Mouse (Mus musculus) yolk sac, embryonic 10.5 days (tissue): Measurements from ENCODE around the gene Cdk12.

Experiments used
- DNase-seq: peaks from one replicate; pipeline ENCODE4 v3.0.0-alpha.2; 2017; ENCODE audit warnings: low spot score

The Cdk12 gene

DNA sequence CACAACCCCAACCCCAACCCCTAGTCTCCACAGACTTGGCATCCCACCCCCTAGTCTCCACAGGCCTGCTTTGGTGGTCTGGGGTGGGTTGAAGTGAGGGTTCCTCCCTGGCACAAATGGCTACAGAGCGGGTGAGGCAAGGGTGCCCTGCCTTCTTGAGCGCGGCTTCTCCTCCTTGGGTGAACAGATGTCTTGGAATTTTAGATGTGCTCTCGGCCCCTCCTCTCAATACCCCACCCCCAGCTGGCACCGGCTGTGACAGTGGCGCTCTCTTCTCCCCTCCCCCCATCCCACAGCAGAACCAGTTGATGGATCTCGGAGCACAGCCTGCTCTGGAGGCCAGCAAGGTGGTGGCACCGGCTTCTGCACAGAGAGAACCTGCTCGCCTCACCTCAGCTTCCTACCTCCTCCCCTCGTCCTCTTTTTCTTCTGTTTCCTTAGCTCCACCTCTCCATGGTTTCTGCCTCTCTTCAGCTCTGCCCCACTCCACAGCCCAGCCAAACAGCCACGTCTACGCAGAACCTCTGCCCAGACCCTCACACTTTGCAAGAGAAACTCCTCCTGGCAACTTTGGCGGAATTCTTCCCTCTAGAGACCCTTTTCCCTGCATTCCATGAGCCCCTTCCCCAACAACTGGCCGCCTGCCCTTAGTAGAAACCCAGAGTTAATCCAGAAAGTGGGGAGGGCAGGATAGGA lies 115.7 kb downstream of the Cdk12 start:
- no peak for DNase-seq

DNA sequence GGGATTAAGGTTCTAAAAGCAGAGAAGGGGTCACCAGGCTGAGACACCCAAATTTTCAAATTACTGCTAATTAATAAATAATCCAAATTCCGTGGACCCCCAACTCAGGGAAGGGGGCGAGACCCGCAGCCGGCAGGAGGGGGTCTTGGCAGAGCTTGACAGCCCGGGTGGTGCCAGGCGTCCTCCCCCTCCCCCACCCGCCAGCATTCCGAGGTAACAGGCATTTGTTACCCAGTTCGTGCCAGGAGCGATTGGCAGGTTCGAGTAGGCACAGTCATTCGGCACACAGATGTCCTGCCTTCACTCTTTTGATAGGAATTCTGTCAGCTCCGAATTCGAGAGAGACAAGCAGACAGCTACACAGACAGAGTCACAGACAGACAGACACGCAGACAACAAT lies 116.3 kb downstream of the Cdk12 start:
- no peak for DNase-seq

DNA sequence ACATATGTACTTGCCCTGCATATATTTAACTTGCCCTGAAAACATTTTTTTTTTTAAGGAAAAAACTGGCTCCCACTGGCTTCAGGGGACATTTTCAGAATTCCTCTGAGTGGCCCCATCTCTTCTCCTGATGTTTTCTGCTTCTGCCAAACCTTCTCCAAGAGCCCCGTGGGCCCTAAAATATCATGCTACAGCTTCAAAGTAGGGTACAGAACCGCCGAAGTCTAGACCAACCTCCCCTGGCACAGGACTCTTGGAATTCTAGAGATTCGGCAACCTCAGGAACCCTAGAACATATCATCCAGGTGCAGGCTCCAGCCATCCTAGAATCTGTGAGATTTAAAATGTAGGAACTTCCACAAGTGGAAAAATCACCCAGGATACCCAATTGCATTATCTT lies 116.7 kb downstream of the Cdk12 start:
- no peak for DNase-seq

DNA sequence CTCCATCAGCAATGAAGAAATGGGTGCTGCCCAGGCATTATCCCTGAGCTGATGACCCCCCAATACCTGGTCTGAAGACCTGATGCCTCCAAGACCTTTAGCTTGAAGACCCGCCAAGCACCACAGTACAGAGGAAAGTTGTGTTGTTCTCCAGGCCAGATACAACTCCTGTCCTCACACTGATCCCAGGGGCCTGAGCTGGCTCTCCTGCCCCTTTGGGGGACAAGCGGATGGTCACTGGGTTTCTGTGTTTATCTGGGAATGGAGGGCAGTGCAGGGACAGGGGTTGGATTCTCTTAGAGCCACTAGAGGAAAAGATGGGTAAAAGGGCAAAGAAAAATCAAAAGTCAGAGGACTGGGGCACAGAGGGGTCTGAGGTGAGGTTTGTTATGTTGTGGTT lies 117.1 kb downstream of the Cdk12 start:
- no peak for DNase-seq

DNA sequence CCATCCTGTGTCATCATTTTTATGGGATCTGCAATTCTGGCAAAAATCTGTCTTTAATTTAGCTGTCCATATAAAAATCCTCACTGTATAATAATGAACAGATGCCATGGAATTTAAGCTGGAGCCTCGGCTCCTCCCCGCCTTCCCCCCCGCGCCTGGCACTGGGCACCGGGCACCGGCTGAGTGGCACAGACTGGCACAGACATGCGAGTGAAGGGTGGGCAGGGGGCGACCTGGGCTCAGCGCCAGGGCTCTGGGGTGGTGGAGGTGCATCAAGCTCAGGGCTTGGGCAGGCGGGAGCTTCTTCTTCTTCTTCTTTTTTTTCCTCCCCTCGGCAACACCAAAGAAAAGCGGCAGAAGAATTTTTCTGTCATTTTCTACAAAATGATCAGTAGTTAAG lies 117.5 kb downstream of the Cdk12 start:
- DNase-seq = no peak

DNA sequence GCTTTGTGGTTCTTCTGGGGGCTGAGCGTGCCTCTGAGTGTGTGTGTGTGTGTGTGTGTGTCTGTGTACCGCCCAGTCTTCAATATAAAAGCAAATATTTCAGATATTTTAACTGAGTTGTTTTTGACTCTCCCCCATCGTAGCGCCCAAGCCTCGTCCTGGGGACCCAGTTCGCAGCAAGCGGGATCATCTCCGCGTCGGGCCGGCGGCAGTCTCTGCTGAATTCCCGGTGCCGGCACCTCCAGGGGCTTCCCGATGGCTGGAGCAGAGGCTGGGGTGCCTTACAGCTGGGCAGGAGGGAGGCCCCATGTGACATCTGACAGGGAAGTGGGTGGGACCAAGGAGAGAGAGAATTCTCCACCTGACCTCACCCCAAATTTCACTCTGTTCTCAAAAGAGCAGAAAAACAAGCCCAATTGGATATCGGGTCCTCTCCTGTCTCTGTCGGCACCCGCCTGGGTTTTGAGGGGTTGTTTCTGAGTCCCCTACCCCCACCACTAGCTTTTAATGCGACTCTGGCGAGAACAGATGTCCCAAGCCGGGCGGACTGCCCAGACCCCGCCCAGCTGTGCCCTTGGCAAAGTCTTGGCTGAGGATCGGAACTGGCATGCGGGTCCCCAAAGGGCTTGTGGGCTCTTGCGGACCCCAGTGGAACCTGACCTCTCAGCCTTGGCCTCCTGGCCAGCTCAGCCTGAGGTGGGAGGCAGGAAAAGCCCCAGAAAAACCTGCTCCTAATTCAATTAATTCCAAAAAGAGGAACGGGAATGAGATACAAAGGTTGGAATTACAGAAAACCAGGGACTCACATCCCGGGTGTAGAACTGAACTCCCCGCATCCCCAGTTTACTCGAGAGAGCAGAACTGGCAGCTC lies 118.2 kb downstream of the Cdk12 start:
- no peak for DNase-seq

DNA sequence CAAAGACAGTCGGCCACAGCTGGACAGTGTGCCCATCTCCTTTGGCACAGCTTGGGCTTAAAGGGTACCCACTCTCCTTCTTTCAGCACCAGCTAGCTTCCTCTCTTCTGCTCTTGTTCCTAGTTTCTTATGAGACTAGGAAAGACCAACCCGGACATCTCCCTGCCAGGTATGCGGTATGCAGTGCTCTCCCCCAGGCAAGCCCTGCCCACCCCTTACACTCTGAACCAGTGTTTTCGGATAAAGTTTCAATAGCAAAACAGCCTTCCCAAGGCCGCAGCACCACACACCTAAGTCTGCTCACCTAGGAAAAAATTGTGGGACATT lies 118.8 kb downstream of the Cdk12 start:
- no peak for DNase-seq

DNA sequence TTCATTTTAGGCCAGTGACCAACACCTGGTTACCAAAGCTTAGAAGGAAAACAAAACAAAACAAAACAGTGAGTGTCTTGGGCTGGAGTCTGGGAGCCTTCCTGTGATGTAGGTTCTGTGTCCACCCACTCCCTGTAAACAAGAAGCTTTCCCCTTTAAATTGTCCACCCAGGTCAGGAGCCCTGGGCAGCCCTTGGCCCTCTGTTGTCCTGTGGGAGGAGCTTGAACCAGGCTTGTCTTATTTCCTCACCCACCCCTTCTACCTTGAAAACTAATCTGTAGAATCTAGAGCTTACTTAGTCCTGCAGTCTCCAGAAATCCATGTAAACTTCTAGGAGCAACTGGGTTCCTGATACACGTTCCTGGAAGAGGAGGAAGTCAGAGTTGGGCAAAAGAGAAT lies 119.3 kb downstream of the Cdk12 start:
- DNase-seq = no peak

DNA sequence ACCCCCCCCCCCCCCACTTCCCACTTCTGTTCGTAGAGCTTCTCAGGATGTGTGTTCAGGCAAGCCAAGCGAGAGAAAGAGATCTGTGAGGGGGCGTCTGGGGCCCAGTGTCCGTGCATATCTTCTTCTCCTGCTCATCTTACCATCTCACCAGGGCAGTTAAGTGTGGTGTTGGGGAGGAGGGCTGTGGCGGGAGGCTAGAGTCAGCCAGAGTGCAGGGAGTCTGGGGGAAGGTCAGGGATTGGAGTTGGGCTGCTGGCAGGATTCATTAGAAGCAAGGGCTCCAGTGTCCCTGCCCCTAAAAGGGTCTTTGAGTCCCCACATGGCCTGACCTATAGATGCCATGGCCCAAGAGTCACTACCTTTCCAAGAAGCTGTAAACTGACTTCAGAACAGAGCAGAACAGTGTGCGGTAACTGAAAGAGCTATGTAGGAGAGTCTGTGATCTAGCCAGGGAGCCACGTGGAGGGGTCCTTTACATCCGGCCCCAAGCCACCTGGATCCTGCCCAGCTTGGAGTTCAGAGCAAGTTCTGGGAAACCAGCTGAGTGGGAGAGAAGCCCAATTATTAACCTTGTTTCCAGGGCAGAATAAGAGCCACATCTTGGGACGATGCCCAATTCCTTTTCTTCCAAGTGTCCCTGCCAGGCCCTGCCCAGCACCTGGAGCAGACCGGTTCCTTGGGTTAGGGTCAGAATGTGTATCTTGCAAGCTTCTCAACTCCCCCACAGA lies 120.4 kb downstream of the Cdk12 start:
- DNase-seq = no peak

DNA sequence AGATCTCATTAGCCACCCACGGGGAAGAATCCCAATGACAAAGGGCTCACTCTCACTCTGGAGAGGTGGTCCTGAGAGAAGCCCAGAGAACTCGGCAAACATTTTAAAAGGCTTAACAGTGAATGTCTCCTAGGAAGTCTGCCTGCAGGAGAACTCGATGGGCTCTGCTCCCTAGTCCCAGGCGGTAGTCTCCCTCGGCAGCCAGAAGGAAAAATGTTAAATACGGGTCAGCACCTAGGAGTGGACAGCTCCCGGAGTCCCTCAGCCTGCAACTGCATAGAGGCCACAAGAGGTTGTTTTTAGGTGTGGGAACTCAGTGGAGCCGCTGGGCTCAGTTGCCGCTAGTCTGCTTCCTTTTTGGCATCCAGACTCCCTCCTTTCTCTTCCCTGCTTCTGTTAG lies 121.1 kb downstream of the Cdk12 start:
- no peak for DNase-seq

DNA sequence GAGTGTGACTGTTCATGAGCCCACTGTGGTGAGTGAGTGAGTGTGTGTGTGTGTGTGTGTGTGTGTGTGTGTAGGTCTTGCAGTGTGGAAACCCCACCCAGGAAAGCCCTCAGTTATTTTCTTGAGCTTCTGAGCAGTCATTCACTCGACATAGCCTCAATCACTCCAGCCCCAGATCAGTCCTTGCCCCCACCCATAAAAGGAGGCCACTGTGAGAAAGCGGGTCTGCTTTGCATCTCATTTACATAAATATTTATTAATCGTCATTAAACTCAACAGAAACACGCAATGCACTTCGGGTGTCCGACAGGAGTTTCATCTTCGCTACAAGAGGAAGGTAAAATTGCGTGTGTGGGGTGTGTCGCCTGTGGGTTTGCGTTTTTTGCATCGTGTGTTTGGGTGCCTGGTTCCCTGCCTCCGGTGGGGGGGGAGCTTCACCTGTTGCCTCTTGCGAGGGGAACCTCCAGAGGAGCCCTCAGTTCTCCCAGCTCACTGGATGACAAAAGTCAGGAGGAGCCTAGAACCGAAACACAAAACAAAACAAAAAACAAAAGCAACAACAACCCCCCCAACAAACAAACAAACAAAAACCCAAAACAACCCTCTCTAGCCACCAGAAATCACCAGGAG lies 122.4 kb downstream of the Cdk12 start:
- DNase-seq = no peak

DNA sequence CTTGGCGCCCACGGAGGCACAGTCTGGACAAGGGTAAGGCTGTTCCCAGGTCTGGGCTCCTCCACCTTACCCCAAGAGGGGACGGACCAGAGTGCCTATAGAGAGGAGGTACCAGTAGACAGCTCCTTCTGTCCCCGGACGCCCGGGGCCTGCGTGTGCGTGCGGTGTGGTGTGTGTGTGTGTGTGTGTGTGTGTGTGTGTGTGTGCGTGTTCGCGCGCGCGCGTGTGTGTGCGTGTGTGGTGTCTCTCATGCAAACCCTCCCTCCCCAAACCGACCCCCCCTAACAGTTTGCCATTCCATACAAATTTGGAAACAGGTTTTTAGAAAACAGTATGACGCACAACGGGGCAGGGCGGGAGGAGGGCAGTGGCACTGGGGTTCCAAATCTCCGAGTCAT lies 123.0 kb downstream of the Cdk12 start:
- no peak for DNase-seq

DNA sequence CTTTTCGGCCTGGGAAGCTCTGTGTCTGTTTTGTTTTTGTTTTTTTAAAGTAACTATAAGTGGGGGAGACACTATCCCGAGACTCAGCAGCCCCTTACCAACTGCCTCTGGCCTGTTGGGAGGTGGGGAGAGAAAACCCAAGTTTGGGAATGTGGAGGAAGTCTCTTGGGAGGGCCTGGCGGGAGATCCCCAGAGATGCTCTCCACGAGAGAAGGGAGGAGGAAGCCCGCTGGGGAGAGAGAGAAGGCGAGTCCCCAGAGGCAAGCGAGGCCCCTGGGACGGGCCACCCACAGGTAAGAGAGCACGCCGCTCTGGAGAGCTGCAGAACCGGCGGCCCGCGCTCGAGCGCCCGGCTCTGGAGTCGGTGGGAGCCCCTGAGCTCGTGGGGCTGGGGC lies 123.9 kb downstream of the Cdk12 start:
- no peak for DNase-seq

DNA sequence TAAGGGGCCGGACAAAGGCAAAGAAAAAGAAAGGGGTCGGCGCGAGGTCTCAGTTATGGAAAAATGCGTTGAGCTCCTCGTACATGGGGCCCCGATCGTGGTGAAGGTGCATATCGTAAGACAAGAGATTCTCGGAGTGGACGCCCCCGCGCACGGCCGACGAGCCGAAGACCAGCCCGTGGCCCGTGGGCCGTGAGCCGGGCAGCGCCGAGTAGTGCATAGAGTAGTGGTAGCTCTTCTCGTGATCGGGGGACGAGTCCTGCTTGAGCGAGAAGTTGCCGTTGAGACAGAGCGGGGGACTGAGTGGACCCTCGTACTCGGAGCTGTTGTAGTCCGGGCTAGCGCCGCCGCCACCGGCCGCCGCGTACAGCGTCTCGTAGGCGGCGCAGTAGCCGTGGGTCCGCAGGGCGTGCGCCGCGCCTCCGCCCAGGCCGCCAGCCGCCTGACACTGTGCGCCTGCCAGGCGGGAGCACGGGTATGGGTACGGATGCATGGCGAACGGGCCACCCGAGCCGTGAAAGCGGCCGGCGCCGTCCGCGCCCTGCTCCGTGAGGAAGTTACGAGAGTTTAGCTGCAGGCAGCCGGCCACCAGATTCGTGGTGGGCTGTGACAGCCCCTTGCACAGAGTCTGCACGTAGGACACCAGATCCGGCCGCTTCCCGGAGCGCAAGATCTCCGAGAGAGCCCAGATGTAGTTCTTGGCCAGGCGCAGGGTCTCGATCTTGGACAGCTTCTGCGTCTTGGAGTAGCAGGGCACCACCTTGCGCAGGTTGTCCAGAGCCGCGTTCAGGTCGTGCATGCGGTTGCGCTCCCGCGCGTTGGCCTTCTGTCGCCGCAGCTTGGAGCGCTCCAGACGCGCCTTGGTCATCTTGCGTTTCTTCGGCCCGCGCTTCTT lies 124.5 kb downstream of the Cdk12 start:
- no peak for DNase-seq

DNA sequence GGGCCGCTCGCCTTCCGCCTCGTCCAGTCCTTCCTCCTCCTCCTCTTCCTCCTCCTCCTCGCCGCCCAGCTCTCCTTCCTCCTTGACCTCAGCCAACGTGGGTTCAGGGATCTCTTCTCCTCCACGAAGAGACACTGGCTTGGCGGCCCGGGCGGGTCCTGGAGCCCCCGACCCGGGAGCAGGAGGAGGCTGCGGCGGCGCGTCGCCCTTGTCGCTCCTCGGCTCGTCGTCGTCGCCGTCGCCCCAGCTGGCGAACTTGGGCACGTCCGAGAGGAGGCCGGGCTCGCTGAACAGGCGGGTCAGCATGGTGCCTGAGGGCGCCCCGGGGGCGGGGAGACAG lies 125.1 kb downstream of the Cdk12 start:
- DNase-seq = no peak
